Mouse (Mus musculus) heart, embryonic 11.5 days (tissue): ENCODE data around the gene Scrt2. TPM values are rescaled to one million over a fixed set of nuclear protein-coding genes. Genes with fewer than 3 reads are reported as not detected.

ENCODE experiments used
- ATAC-seq: fragments of 200-750 bp; cut with Nextera tagmentation; replicated peaks from 2 replicates; pipeline ENCODE4 v1.8.0; 2017; ENCODE audit warnings: moderate library complexity; ENCODE audit not compliant: insufficient number of reproducible peaks, low FRiP score, low TSS enrichment
- H3K27ac ChIP-seq: fragments of 300-500 bp; sonication (generic); 2 replicates; pipeline ENCODE4 v1.5.1; 2014; ENCODE audit warnings: mild to moderate bottlenecking, low read depth, low read length
- H3K27me3 ChIP-seq: fragments of 300-500 bp; sonication (generic); 2 replicates; pipeline ENCODE4 v1.6.1; 2014; ENCODE audit warnings: mild to moderate bottlenecking, low read length, mixed read lengths; ENCODE audit not compliant: control insufficient read depth, insufficient read depth
- H3K36me3 ChIP-seq: fragments of 300-500 bp; sonication (generic); 2 replicates; pipeline ENCODE4 v1.6.1; 2014; ENCODE audit warnings: mild to moderate bottlenecking, low read length, moderate library complexity, mixed read lengths; ENCODE audit not compliant: control insufficient read depth, insufficient read depth
- H3K4me1 ChIP-seq: fragments of 300-500 bp; sonication (generic); 2 replicates; pipeline ENCODE4 v1.6.1; 2014; ENCODE audit warnings: low read length; ENCODE audit not compliant: control insufficient read depth, insufficient read depth
- H3K4me2 ChIP-seq: fragments of 300-500 bp; sonication (generic); 2 replicates; pipeline ENCODE4 v1.6.1; 2014; ENCODE audit warnings: mild to moderate bottlenecking, moderate library complexity
- H3K4me3 ChIP-seq: fragments of 300-500 bp; sonication (generic); 2 replicates; pipeline ENCODE4 v1.5.1; 2014; ENCODE audit warnings: low read depth, low read length
- H3K9ac ChIP-seq: fragments of 300-500 bp; sonication (generic); 2 replicates; pipeline ENCODE4 v1.6.1; 2014; ENCODE audit warnings: mild to moderate bottlenecking, low read depth, low read length, moderate library complexity
- H3K9me3 ChIP-seq: fragments of 300-500 bp; sonication (generic); replicated peaks from 2 replicates; pipeline ENCODE4 v1.6.1; 2016; ENCODE audit warnings: low read length; ENCODE audit not compliant: control insufficient read depth
- WGBS: fragments of 180-500 bp; shearing (Covaris S2); extraction: QIAGEN DNeasy Blood & Tissue Kit; methylation state at CpG from one replicate; pipeline ENCODE4 v1.1.7; 2014; ENCODE audit not compliant: insufficient replicate concordance; 5-methylcytosine and 5-hydroxymethylcytosine counted together
- polyA plus RNA-seq: library from polyadenylated mRNA; unstranded; fragments of >200 nt; fragmentation: Nextera tagmentation; extraction: Ambion mirVana; gene quantifications from 2 replicates; pipeline ENCODE4 v1.2.1, GENCODE M21; 2014

Gene Scrt2
- polyA plus RNA-seq, 1 experiment from 2014 or later = 0.11 TPM

DNA sequence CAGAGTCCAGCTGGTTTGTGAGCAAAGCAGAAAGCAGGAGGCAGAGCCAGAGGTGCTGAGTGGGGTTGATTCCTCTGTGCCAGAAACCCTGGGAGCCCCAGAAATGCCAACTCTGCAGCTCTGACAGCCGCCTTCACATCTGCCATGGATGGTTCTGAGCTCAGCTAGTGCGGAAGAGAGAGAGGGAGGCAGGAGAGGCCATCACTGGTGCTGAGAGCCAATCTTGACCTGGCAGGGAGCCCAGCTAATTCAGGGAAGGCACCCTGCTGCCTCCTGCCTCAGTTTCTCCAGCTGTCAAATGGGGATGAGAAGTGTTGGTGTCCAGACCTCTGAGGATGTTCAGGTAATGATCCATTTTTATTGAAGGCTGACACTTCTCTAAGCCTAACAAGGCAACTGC, 6.8 kb upstream of the Scrt2 start:
- no peaks in the 10 kb centered on the region for H3K9me3 ChIP-seq
- no peak overlapping the region for H3K9ac ChIP-seq
- H3K4me2 ChIP-seq = no peak overlapping the region
- no peak for ATAC-seq
- no peak overlapping the region for H3K27ac ChIP-seq
- no peak overlapping the region for H3K4me3 ChIP-seq
- 69% methylated on average over 2 of the region's 2 CpGs for WGBS
- no peaks in the 10 kb centered on the region for H3K4me1 ChIP-seq
- H3K36me3 ChIP-seq = no peaks in the 10 kb centered on the region
- peaks cover 48% of the 10 kb centered on the region for H3K27me3 ChIP-seq

DNA sequence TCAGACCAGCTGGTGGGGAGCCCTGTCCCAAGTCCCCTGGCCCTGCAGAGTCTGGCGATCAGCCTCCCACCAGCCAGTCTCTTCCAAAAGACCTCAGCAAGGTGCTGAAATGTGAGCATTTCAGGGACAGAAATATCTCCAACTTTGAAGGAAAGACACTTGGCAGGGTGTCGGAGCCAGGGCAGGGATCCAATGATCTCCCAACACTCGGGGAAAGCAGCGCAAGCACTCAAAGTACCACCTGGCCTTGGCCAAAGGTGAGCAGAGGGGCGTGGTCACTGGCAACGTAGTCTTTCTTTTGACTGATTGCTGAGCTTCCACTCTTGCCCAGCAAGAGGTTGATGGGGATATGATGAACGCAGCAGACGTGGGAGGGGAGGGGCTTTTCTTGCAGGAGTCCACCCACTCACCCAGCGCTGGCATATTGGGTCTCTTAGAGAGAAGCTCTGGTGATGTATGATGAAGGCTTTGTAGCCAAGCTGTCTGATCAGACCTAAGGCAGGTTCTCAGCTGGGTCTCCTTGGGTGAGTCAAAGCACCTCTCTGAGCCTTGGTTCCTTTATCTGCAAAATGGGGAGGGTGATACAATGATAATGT, 5.9 kb upstream of the Scrt2 start:
- Histone ChIP-seq H3K9ac (no peak overlapping the region), H3K36me3 (no peaks in the 10 kb centered on the region), H3K4me2 (no peak overlapping the region), H3K4me1 (no peaks in the 10 kb centered on the region), H3K27me3 (peaks cover 52% of the 10 kb centered on the region), H3K4me3 (no peak overlapping the region), H3K27ac (no peak overlapping the region), H3K9me3 (no peaks in the 10 kb centered on the region)
- ATAC-seq = no peak
- WGBS = 36% methylated on average over 9 of the region's 9 CpGs

DNA sequence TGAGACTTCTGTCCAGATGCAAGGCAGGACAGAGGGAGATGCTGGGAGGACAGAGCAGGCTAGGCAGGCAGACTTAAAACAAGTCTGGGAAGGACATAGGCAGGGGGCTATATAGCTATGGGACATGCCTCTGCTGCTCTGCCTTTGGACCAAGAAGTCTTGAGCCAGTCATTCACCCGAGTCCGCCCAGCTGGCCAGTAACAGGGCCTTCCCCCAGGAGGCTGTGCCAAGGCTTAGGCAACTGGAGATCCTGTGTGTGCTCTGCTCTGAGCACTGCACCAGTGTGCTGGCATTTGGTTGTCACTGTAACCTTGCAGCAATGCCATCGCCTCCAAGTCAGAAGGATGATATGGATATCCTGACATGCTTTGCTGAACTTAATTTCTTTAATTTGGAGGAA, 4.0 kb upstream of the Scrt2 start:
- Histone ChIP-seq H3K27ac (no peak overlapping the region), H3K27me3 (peaks cover 66% of the 10 kb centered on the region), H3K4me3 (no peak overlapping the region), H3K9ac (no peak overlapping the region), H3K9me3 (no peaks in the 10 kb centered on the region), H3K4me2 (no peak overlapping the region), H3K36me3 (no peaks in the 10 kb centered on the region), H3K4me1 (peaks cover 8% of the 10 kb centered on the region; the same call in 1 of the 2 replicates)
- ATAC-seq = no peak
- 59% methylated on average over 3 of the region's 3 CpGs for WGBS

- Histone ChIP-seq H3K9me3 (no peaks in the 10 kb centered on the region), H3K4me1 (peaks cover 9% of the 10 kb centered on the region; the same call in 1 of the 2 replicates), H3K9ac (no peak overlapping the region), H3K4me2 (peak overlapping the region; percentile 71), H3K4me3 (peak overlapping the region; percentile 38), H3K36me3 (no peaks in the 10 kb centered on the region), H3K27me3 (peaks cover 68% of the 10 kb centered on the region), H3K27ac (no peak overlapping the region)
- ATAC-seq = peak; percentile 71
- WGBS = under 1% methylated on average over 59 of the region's 81 CpGs
Measured at GRCm38 (mm10) chr2:152081641-152082448, 516 bp downstream of the Scrt2 start.

DNA sequence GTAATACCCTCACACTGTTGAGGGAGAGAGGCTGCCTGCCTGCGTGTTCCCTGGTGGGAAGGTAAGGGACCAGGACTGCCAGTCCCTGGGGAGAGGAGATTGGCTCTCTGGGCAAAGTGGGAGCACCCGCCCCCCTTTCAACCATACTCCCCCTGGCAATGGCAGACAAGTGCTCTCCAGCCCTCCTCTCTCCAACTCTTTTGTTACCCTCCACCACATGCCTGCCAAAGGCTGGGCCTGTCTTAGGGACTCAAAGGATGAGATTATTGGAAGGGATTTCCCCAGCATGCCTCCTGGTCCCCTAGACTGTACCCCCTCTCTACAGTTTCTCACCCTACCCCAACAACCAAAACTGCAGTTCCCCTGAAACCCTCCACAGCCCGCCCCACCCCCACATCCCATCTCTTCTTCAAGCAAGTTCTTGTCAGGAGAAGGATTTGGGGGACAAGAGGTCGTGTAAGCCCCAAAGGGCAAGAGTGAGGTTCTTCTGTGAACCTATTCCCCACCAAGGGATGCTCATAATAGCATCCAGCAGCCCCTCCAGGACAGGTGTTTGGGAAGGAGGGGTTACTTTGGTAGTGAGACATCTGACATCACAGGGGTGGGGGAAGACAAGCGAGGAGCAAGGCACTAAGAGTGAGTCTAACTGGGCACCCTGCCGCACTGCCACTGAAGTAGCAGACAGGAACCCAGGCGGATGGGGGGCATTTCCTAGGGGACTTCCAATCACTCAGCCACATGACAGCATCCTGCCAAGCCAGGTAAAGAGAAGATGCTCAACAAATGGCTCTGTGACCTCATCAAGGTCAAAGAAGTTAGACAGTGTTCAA, 1.3 kb downstream of the Scrt2 start:
- Histone ChIP-seq H3K9ac (no peak overlapping the region), H3K9me3 (no peaks in the 10 kb centered on the region), H3K4me1 (peaks cover 14% of the 10 kb centered on the region; the same call in 1 of the 2 replicates), H3K36me3 (no peaks in the 10 kb centered on the region), H3K27me3 (peaks cover 61% of the 10 kb centered on the region), H3K4me3 (peak overlapping the region; percentile 38; the same call in 1 of the 2 replicates), H3K4me2 (peak overlapping the region; percentile 71; the same call in 1 of the 2 replicates), H3K27ac (no peak overlapping the region)
- WGBS = 17% methylated on average over 7 of the region's 7 CpGs
- ATAC-seq = no peak

- Histone ChIP-seq H3K9ac (no peak overlapping the region), H3K4me2 (no peak overlapping the region), H3K27me3 (peaks cover 59% of the 10 kb centered on the region), H3K4me1 (peaks cover 14% of the 10 kb centered on the region; the same call in 1 of the 2 replicates), H3K9me3 (no peaks in the 10 kb centered on the region), H3K27ac (no peak overlapping the region), H3K4me3 (no peak overlapping the region), H3K36me3 (no peaks in the 10 kb centered on the region)
- no peak for ATAC-seq
- WGBS = 69% methylated on average over 4 of the region's 4 CpGs
Measured at GRCm38 (mm10) chr2:152083411-152083810, 2.1 kb downstream of the Scrt2 start.

- 57% methylated on average over 6 of the region's 6 CpGs for WGBS
- Histone ChIP-seq H3K4me3 (no peak overlapping the region), H3K4me1 (peaks cover 14% of the 10 kb centered on the region; the same call in 1 of the 2 replicates), H3K36me3 (no peaks in the 10 kb centered on the region), H3K9me3 (no peaks in the 10 kb centered on the region), H3K9ac (no peak overlapping the region), H3K27me3 (peaks cover 50% of the 10 kb centered on the region), H3K27ac (no peak overlapping the region), H3K4me2 (no peak overlapping the region)
- no peak for ATAC-seq
Measured at GRCm38 (mm10) chr2:152084298-152084697, 3.0 kb downstream of the Scrt2 start.

GRCm38 (mm10) chr2:152085414-152085813, 4.1 kb downstream of the Scrt2 start:
- 59% methylated on average over 6 of the region's 6 CpGs for WGBS
- Histone ChIP-seq H3K27me3 (peaks cover 40% of the 10 kb centered on the region), H3K36me3 (no peaks in the 10 kb centered on the region), H3K4me3 (no peak overlapping the region), H3K4me1 (peaks cover 14% of the 10 kb centered on the region; the same call in 1 of the 2 replicates), H3K9ac (no peak overlapping the region), H3K4me2 (no peak overlapping the region), H3K27ac (no peak overlapping the region), H3K9me3 (no peaks in the 10 kb centered on the region)
- no peak for ATAC-seq
